Mouse (Mus musculus) C2C12 (cell line): ENCODE measurements around the gene Dnaja2.

ENCODE experiments used
- CTCF ChIP-seq: IDR thresholded peaks from one replicate; pipeline ENCODE4 v1.5.1; 2011; ENCODE audit not compliant: control insufficient read depth, insufficient read depth, insufficient read length
- FOSL1 ChIP-seq: IDR thresholded peaks from one replicate; pipeline ENCODE4 v1.8.0; 2011; ENCODE audit warnings: mild to moderate bottlenecking, low read length; ENCODE audit not compliant: poor library complexity, insufficient read depth, severe bottlenecking
- MYOG ChIP-seq: IDR thresholded peaks from one replicate; pipeline ENCODE4 v1.6.1; 2011; ENCODE audit not compliant: control insufficient read depth, insufficient read length; ENCODE audit errors: extremely low read depth
- USF1 ChIP-seq: IDR thresholded peaks from one replicate; pipeline ENCODE4 v1.6.1; 2011; ENCODE audit warnings: low read depth, mild to moderate bottlenecking, control low read depth, moderate library complexity

DNA sequence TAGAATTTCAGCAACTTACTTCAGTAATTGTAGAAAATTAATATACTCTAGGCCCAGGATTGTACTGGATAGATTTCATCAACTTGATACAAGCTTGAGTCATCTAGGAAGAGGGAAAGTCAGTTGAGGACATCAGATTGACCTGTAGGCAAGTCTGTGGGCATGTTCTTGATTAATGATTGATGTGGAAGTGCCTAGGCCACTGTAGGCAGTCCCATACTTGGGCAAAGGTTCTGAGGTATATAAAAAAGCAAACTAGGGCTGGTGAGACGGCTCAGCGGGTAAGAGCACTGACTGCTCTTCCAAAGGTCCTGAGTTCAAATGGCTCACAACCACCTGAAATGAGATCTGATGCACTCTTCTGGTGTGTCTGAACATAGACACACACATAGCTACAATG, 12.7 kb upstream of the Dnaja2 start:
- TF ChIP-seq CTCF: no peak
- no peak for TF ChIP-seq MYOG
- no peak for TF ChIP-seq USF1
- no peak for TF ChIP-seq FOSL1
